Mouse (Mus musculus) heart, embryonic 15.5 days (tissue): ENCODE data around the gene Mthfd1l. TPM values are rescaled to one million over a fixed set of nuclear protein-coding genes. Genes with fewer than 3 reads are reported as not detected.

ENCODE experiments used
- ATAC-seq: fragments of 200-750 bp; cut with Nextera tagmentation; replicated peaks from 2 replicates; pipeline ENCODE4 v1.8.0; 2017; ENCODE audit warnings: low read depth, moderate TSS enrichment; ENCODE audit not compliant: insufficient number of reproducible peaks, insufficient read depth, low FRiP score
- H3K27ac ChIP-seq: fragments of 300-500 bp; sonication (generic); 2 replicates; pipeline ENCODE4 v1.5.1; 2015; ENCODE audit warnings: mild to moderate bottlenecking, inconsistent platforms
- H3K27me3 ChIP-seq: fragments of 300-500 bp; sonication (generic); 2 replicates; pipeline ENCODE4 v1.6.1; 2015; ENCODE audit warnings: inconsistent platforms
- H3K36me3 ChIP-seq: fragments of 300-500 bp; sonication (generic); 2 replicates; pipeline ENCODE4 v1.6.1; 2015; ENCODE audit warnings: mild to moderate bottlenecking, inconsistent platforms
- H3K4me1 ChIP-seq: fragments of 300-500 bp; sonication (generic); replicated peaks from 2 replicates; pipeline ENCODE4 v1.6.1; 2015; ENCODE audit warnings: inconsistent platforms
- H3K4me2 ChIP-seq: fragments of 300-500 bp; sonication (generic); 2 replicates; pipeline ENCODE4 v1.6.1; 2015; ENCODE audit warnings: inconsistent platforms, mild to moderate bottlenecking, moderate library complexity
- H3K4me3 ChIP-seq: fragments of 300-500 bp; sonication (generic); 2 replicates; pipeline ENCODE4 v1.5.1; 2015; ENCODE audit warnings: mild to moderate bottlenecking, inconsistent platforms
- H3K9ac ChIP-seq: fragments of 300-500 bp; sonication (generic); 2 replicates; pipeline ENCODE4 v1.6.1; 2015; ENCODE audit warnings: mild to moderate bottlenecking, inconsistent platforms
- H3K9me3 ChIP-seq: fragments of 300-500 bp; sonication (generic); replicated peaks from 2 replicates; pipeline ENCODE4 v1.6.1; 2016; ENCODE audit warnings: inconsistent platforms
- WGBS: fragments of 180-500 bp; shearing (Covaris S2); methylation state at CpG from one replicate; pipeline ENCODE4 v1.1.7; 2015; ENCODE audit warnings: mixed read lengths; 5-methylcytosine and 5-hydroxymethylcytosine counted together
- polyA plus RNA-seq: library from polyadenylated mRNA; unstranded; fragments of >200 nt; fragmentation: Nextera tagmentation; extraction: Ambion mirVana; gene quantifications from 2 replicates; pipeline ENCODE4 v1.2.1, GENCODE M21; 2015

The Mthfd1l gene
- polyA plus RNA-seq, 1 experiment from 2014 or later = 7.5 TPM

GRCm38 (mm10) chr10:4006296-4007015, 33.5 kb downstream of the Mthfd1l start:
- Histone ChIP-seq H3K4me3 (no peak overlapping the region), H3K36me3 (no peaks in the 10 kb centered on the region), H3K9ac (no peak overlapping the region), H3K9me3 (no peaks in the 10 kb centered on the region), H3K27me3 (no peaks in the 10 kb centered on the region), H3K4me2 (no peak overlapping the region), H3K4me1 (no peaks in the 10 kb centered on the region; the same call in 1 of the 2 replicates), H3K27ac (peak overlapping the region; percentile 47; the same call in 1 of the 2 replicates)
- 55% methylated on average over 7 of the region's 7 CpGs for WGBS
- 0 out of 2 replicates have a peak, but pooled peaks have one; percentile 39 for ATAC-seq

- no peak overlapping the region for H3K9ac ChIP-seq
- H3K9me3 ChIP-seq = no peaks in the 10 kb centered on the region
- H3K4me2 ChIP-seq = no peak overlapping the region
- H3K4me1 ChIP-seq = no peaks in the 10 kb centered on the region
- no peak for ATAC-seq
- H3K36me3 ChIP-seq = peaks cover 4% of the 10 kb centered on the region
- H3K27ac ChIP-seq = no peak overlapping the region
- H3K4me3 ChIP-seq = no peak overlapping the region
- WGBS = 70% methylated on average over 14 of the region's 14 CpGs
- no peaks in the 10 kb centered on the region for H3K27me3 ChIP-seq
Measured at GRCm38 (mm10) chr10:4022628-4023303, 49.8 kb downstream of the Mthfd1l start.

DNA sequence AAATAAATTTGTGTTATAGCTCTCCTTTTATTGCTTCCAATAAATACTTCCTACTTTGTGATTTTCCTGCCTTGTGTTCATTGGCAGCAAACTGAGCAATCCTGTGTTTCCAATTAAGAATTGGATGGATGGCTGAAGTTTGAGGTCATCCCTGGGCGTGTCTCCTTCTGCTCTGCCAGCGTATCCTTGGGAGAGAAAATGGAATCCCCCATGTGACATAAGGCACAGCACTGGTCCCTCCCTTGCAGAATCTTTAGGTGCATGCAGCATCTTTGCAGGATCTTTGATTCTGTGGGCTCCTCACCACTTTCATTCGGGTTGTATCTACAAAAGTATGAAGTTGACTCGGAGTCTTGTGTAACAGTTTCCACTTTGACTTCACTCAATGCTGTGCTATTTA, 53.7 kb downstream of the Mthfd1l start:
- no peak overlapping the region for H3K27ac ChIP-seq
- H3K36me3 ChIP-seq = no peaks in the 10 kb centered on the region; the same call in 1 of the 2 replicates
- no peaks in the 10 kb centered on the region for H3K9me3 ChIP-seq
- H3K4me1 ChIP-seq = peaks cover 3% of the 10 kb centered on the region
- WGBS = 87% methylated on average over 4 of the region's 4 CpGs
- no peak overlapping the region for H3K4me3 ChIP-seq
- no peak for ATAC-seq
- H3K27me3 ChIP-seq = no peaks in the 10 kb centered on the region
- H3K9ac ChIP-seq = no peak overlapping the region
- no peak overlapping the region for H3K4me2 ChIP-seq

- Histone ChIP-seq H3K27ac (no peak overlapping the region), H3K36me3 (no peaks in the 10 kb centered on the region), H3K4me1 (peaks cover 3% of the 10 kb centered on the region), H3K4me2 (no peak overlapping the region), H3K9ac (no peak overlapping the region), H3K27me3 (no peaks in the 10 kb centered on the region), H3K9me3 (no peaks in the 10 kb centered on the region), H3K4me3 (no peak overlapping the region)
- no peak for ATAC-seq
- 40% methylated on average over 4 of the region's 4 CpGs for WGBS
Measured at GRCm38 (mm10) chr10:4027466-4027865, 54.5 kb downstream of the Mthfd1l start.

DNA sequence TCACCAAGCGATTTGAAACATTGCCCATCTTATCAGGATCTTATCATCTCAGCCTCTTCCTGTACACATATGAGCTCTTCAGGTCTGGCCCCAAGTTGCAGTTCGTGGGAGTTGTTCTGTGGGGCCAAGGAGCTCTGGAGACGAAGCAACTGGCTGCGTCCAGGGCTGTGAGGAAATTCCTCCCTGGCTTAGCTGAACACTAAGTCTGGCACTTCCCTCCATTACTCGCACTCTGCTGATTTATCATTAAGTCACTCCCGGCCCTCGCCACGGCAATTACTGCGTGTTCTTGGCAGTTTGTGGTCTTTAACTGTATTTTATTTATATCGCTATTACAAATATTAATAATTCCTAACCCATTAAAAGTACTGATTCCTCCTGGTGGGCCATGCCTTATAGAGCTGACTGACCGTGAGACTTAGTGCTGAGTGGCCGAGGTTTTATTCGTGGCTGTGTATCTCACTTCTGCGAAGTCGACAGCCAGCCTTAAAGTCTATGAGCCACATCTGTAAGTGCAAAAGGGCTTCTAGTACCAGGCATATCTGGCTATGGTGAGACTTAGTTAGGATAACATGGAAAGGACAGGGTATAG, 56.0 kb downstream of the Mthfd1l start:
- H3K4me2 ChIP-seq = no peak overlapping the region
- no peaks in the 10 kb centered on the region for H3K36me3 ChIP-seq
- H3K27me3 ChIP-seq = no peaks in the 10 kb centered on the region
- 55% methylated on average over 15 of the region's 15 CpGs for WGBS
- H3K9ac ChIP-seq = no peak overlapping the region
- H3K4me3 ChIP-seq = no peak overlapping the region
- H3K9me3 ChIP-seq = no peaks in the 10 kb centered on the region
- peak; percentile 39; the same call in 1 of the 2 replicates for ATAC-seq
- H3K27ac ChIP-seq = peak overlapping the region; percentile 44; the same call in 1 of the 2 replicates
- peaks cover 3% of the 10 kb centered on the region for H3K4me1 ChIP-seq

- Histone ChIP-seq H3K27me3 (no peaks in the 10 kb centered on the region), H3K9me3 (no peaks in the 10 kb centered on the region), H3K4me3 (no peak overlapping the region), H3K27ac (no peak overlapping the region), H3K9ac (no peak overlapping the region), H3K4me1 (peaks cover under 1% of the 10 kb centered on the region), H3K36me3 (no peaks in the 10 kb centered on the region), H3K4me2 (no peak overlapping the region)
- WGBS = 64% methylated on average over 9 of the region's 9 CpGs
- no peak for ATAC-seq
Measured at GRCm38 (mm10) chr10:4033761-4034160, 60.8 kb downstream of the Mthfd1l start.

GRCm38 (mm10) chr10:4036476-4036875, 63.6 kb downstream of the Mthfd1l start:
- Histone ChIP-seq H3K4me2 (no peak overlapping the region), H3K4me3 (no peak overlapping the region), H3K36me3 (no peaks in the 10 kb centered on the region), H3K27ac (no peak overlapping the region), H3K9me3 (no peaks in the 10 kb centered on the region), H3K4me1 (no peaks in the 10 kb centered on the region; the same call in 1 of the 2 replicates), H3K27me3 (no peaks in the 10 kb centered on the region), H3K9ac (no peak overlapping the region)
- WGBS = 91% methylated on average over 7 of the region's 7 CpGs
- ATAC-seq = no peak

- Histone ChIP-seq H3K27me3 (no peaks in the 10 kb centered on the region), H3K9me3 (no peaks in the 10 kb centered on the region)
Measured at GRCm38 (mm10) chr10:4037066-4037465, 64.1 kb downstream of the Mthfd1l start.

GRCm38 (mm10) chr10:4038576-4038975, 65.7 kb downstream of the Mthfd1l start:
- ATAC-seq = no peak
- Histone ChIP-seq H3K4me3 (no peak overlapping the region), H3K36me3 (no peaks in the 10 kb centered on the region), H3K9ac (no peak overlapping the region), H3K4me2 (no peak overlapping the region), H3K9me3 (no peaks in the 10 kb centered on the region), H3K4me1 (no peaks in the 10 kb centered on the region; the same call in 1 of the 2 replicates), H3K27ac (no peak overlapping the region), H3K27me3 (no peaks in the 10 kb centered on the region)
- WGBS = 91% methylated on average over 11 of the region's 11 CpGs

More at GRCm38 (mm10) chr10:4037066-4037465, 64.1 kb downstream of the Mthfd1l start:
- Histone ChIP-seq H3K9ac (no peak overlapping the region), H3K4me3 (no peak overlapping the region), H3K27ac (no peak overlapping the region), H3K4me1 (no peaks in the 10 kb centered on the region; the same call in 1 of the 2 replicates), H3K36me3 (no peaks in the 10 kb centered on the region), H3K4me2 (no peak overlapping the region)
- 56% methylated on average over 3 of the region's 3 CpGs for WGBS
- ATAC-seq = no peak

- H3K27ac ChIP-seq = no peak overlapping the region
- no peaks in the 10 kb centered on the region for H3K27me3 ChIP-seq
- no peaks in the 10 kb centered on the region for H3K9me3 ChIP-seq
- H3K4me2 ChIP-seq = no peak overlapping the region
- WGBS = 70% methylated on average over 9 of the region's 9 CpGs
- no peak overlapping the region for H3K9ac ChIP-seq
- H3K36me3 ChIP-seq = no peaks in the 10 kb centered on the region
- H3K4me1 ChIP-seq = no peaks in the 10 kb centered on the region; the same call in 1 of the 2 replicates
- no peak for ATAC-seq
- H3K4me3 ChIP-seq = no peak overlapping the region
Measured at GRCm38 (mm10) chr10:4041691-4042090, 68.8 kb downstream of the Mthfd1l start.

- 74% methylated on average over 7 of the region's 7 CpGs for WGBS
- no peak overlapping the region for H3K27ac ChIP-seq
- H3K9me3 ChIP-seq = no peaks in the 10 kb centered on the region
- no peak overlapping the region for H3K9ac ChIP-seq
- no peak overlapping the region for H3K4me3 ChIP-seq
- no peaks in the 10 kb centered on the region for H3K27me3 ChIP-seq
- no peaks in the 10 kb centered on the region for H3K36me3 ChIP-seq
- H3K4me2 ChIP-seq = no peak overlapping the region
- no peak for ATAC-seq
- H3K4me1 ChIP-seq = no peaks in the 10 kb centered on the region
Measured at GRCm38 (mm10) chr10:4044421-4044820, 71.5 kb downstream of the Mthfd1l start.
